Mouse (Mus musculus) kidney, postnatal 4 days (tissue): ENCODE data around the gene Pla2g2c.

Source experiments
- DNase-seq, 2 experiments: peaks; one replicate each; pipeline ENCODE4 v3.0.0; 2021; ENCODE audit warnings: mixed read lengths in 2 of 2

The Pla2g2c gene

GRCm38 (mm10) chr4:138724354-138725126 is at the start of gene Pla2g2c:
TSS of gene Pla2g2c (plus strand) at chr4:138724792.
- DNase-seq = no peak

- DNase-seq = peak; percentile 78 to 79
These were observed 48.1 kb upstream of the Pla2g2c start for GRCm38 (mm10) chr4:138676480-138676879.

GRCm38 (mm10) chr4:138677579-138677978 is 47.0 kb upstream of the Pla2g2c start:
- peak; percentile 40 to 58 for DNase-seq

- DNase-seq = no peak
These were observed 44.5 kb upstream of the Pla2g2c start for GRCm38 (mm10) chr4:138680124-138680523.

GRCm38 (mm10) chr4:138682760-138683159 is 41.8 kb upstream of the Pla2g2c start:
- no peak for DNase-seq

- DNase-seq = no peak
These were observed 38.8 kb upstream of the Pla2g2c start for GRCm38 (mm10) chr4:138685813-138686212.

GRCm38 (mm10) chr4:138689094-138689512 is 35.5 kb upstream of the Pla2g2c start:
- no peak for DNase-seq

- no peak for DNase-seq
These were observed 34.0 kb upstream of the Pla2g2c start for GRCm38 (mm10) chr4:138690561-138690960.

GRCm38 (mm10) chr4:138691443-138692181 is 33.0 kb upstream of the Pla2g2c start:
- no peak for DNase-seq

- DNase-seq = no peak
These were observed 31.4 kb upstream of the Pla2g2c start for GRCm38 (mm10) chr4:138693043-138693692.

GRCm38 (mm10) chr4:138696720-138697119 is 27.9 kb upstream of the Pla2g2c start:
- peak; percentile 55 to 70 for DNase-seq

- peak; percentile 21 to 58 for DNase-seq
These were observed 27.3 kb upstream of the Pla2g2c start for GRCm38 (mm10) chr4:138697166-138697860.

GRCm38 (mm10) chr4:138698296-138698695 is 26.3 kb upstream of the Pla2g2c start:
- DNase-seq = no peak

- DNase-seq = peak; percentile 67 to 77
These were observed 24.2 kb upstream of the Pla2g2c start for GRCm38 (mm10) chr4:138700184-138700982.

- DNase-seq = no peak
These were observed 23.5 kb upstream of the Pla2g2c start for GRCm38 (mm10) chr4:138701111-138701510.

- DNase-seq = no peak
These were observed 22.6 kb upstream of the Pla2g2c start for GRCm38 (mm10) chr4:138702031-138702430.

- no peak for DNase-seq
These were observed 22.1 kb upstream of the Pla2g2c start for GRCm38 (mm10) chr4:138702528-138702927.

GRCm38 (mm10) chr4:138703591-138703990 is 21.0 kb upstream of the Pla2g2c start:
- no peak for DNase-seq

GRCm38 (mm10) chr4:138704169-138704568 is 20.4 kb upstream of the Pla2g2c start:
- no peak for DNase-seq

GRCm38 (mm10) chr4:138706620-138707019 is 18.0 kb upstream of the Pla2g2c start:
- no peak for DNase-seq

- DNase-seq = peak; percentile 85 to 89
These were observed 16.0 kb upstream of the Pla2g2c start for GRCm38 (mm10) chr4:138708636-138709035.

GRCm38 (mm10) chr4:138709246-138709645 is 15.3 kb upstream of the Pla2g2c start:
- no peak for DNase-seq
